ENCODE assay signal across 19 mouse cellular contexts in genomic region chr3:138544117-138544516, GRCm38 (mm10). TPM values are rescaled to one million over a fixed set of nuclear protein-coding genes. Genes with fewer than 3 reads are reported as not detected.
DNase-seq lines count a peak whose midpoint lies in the region; ATAC-seq and TF ChIP-seq lines count a peak whose summit lies in the region.
"Had no signal": no experiment of that assay in that cellular context is flagged by ENCODE, and none has a peak within 500 bp of the region (broad histone marks: within the 10 kb centered on the region; RNA-seq: fewer than 3 reads in every experiment).

No protein-coding gene starts in this region.

- TF ChIP-seq EP300 in CH12.LX (IDR thresholded peaks at IDR 0.05; ENCODE audit: low read length): no peak

- no peak overlapping the region for H3K27ac ChIP-seq in hindbrain, embryonic 16.5 days (ENCODE audit: low read depth, low read length)
- no peak overlapping the region for H3K27ac ChIP-seq in hindbrain, embryonic 12.5 days
- 0 out of 2 replicates have a peak overlapping the region, but pooled peaks have one; percentile 5 for H3K27ac ChIP-seq in CH12.LX (ENCODE audit: insufficient read depth, low read depth)
- H3K27ac ChIP-seq: embryonic facial prominence, embryonic 10.5 days; embryonic facial prominence, embryonic 12.5 days had no signal

- 74% methylated on average over 4 of the region's 4 CpGs for WGBS in hindbrain, embryonic 16.5 days
- 82% methylated on average over 4 of the region's 4 CpGs for WGBS in hindbrain, embryonic 12.5 days

- no peak overlapping the region for H3K4me3 ChIP-seq in hindbrain, embryonic 16.5 days (ENCODE audit: low read length)
- H3K4me3 ChIP-seq in hindbrain, embryonic 12.5 days: no peak overlapping the region
- H3K4me3 ChIP-seq in CH12.LX (replicated peaks in 1 of 3; ENCODE audit: low read depth in 2 of 3, low read length in 2 of 3, poor library complexity in 1 of 3) (no peak overlapping the region), myocyte (no peak overlapping the region)
- H3K4me3 ChIP-seq: embryonic facial prominence, embryonic 10.5 days; embryonic facial prominence, embryonic 12.5 days had no signal

- TF ChIP-seq POLR2A in CH12.LX (IDR thresholded peaks at IDR 0.05; ENCODE audit: low read depth, low read length): no peak
- TF ChIP-seq POLR2A in myocyte (IDR thresholded peaks at IDR 0.05; ENCODE audit: insufficient read length, low read depth): no peak

- no peak for TF ChIP-seq RAD21 in CH12.LX (IDR thresholded peaks at IDR 0.05; ENCODE audit: low read depth, low read length)

- H3K9ac ChIP-seq in hindbrain, embryonic 16.5 days (ENCODE audit: low read depth, low read length): no peak overlapping the region
- H3K9ac ChIP-seq in hindbrain, embryonic 12.5 days: no peak overlapping the region
- no peak overlapping the region; the same call in 1 of the 2 replicates for H3K9ac ChIP-seq in CH12.LX (ENCODE audit: insufficient read depth, low read depth)
- H3K9ac ChIP-seq: embryonic facial prominence, embryonic 12.5 days had no signal

- no peak for DNase-seq in CH12.LX (ENCODE audit: extremely low read depth)
- no peak for DNase-seq in testis, postnatal 14 days (ENCODE audit: low spot score)
- DNase-seq: adrenal gland, adult 8-10 months; adrenal gland, postnatal 14 days; cerebellum, adult 11-12 months; cerebellum, adult 2 months; cerebellum, adult 9-10 months; cerebellum, postnatal 10 days; cerebellum, postnatal 25 days had no signal

- H3K27me3 ChIP-seq in hindbrain, embryonic 16.5 days (replicated peaks; ENCODE audit: control insufficient read depth, insufficient read depth, low read length): no peaks in the 10 kb centered on the region
- no peaks in the 10 kb centered on the region for H3K27me3 ChIP-seq in hindbrain, embryonic 12.5 days
- H3K27me3 ChIP-seq in CH12.LX (replicated peaks) (no peaks in the 10 kb centered on the region), myocyte (ENCODE audit: control insufficient read depth, insufficient read depth, insufficient read length) (no peaks in the 10 kb centered on the region)
- H3K27me3 ChIP-seq: embryonic facial prominence, embryonic 12.5 days; Patski had no signal

- H3K9me3 ChIP-seq in hindbrain, embryonic 16.5 days (ENCODE audit: control insufficient read depth, low read length): no peaks in the 10 kb centered on the region
- no peaks in the 10 kb centered on the region for H3K9me3 ChIP-seq in hindbrain, embryonic 12.5 days (replicated peaks)
- H3K9me3 ChIP-seq in CH12.LX (replicated peaks; ENCODE audit: low read length): no peaks in the 10 kb centered on the region
- H3K9me3 ChIP-seq: embryonic facial prominence, embryonic 10.5 days; embryonic facial prominence, embryonic 12.5 days; G1E had no signal

- dilution Hi-C loops in CH12.LX (cut with MboI; ENCODE audit: extremely low pct_ligation_motif_present, extremely low pct_unique_long_range_greater_than_20kb, low sequenced_read_pairs): no loop called here

- H3K36me3 ChIP-seq in hindbrain, embryonic 16.5 days (ENCODE audit: control insufficient read depth, insufficient read depth, low read length): no peaks in the 10 kb centered on the region
- no peaks in the 10 kb centered on the region for H3K36me3 ChIP-seq in hindbrain, embryonic 12.5 days
- H3K36me3 ChIP-seq in CH12.LX (replicated peaks in 1 of 2; ENCODE audit: control insufficient read depth in 1 of 2, insufficient read depth in 1 of 2, low read length in 1 of 2) (peaks cover 9 to 67% of the 10 kb centered on the region in 2 experiments), myocyte (ENCODE audit: control insufficient read depth, insufficient read depth) (peaks cover under 1% of the 10 kb centered on the region)
- H3K36me3 ChIP-seq: embryonic facial prominence, embryonic 12.5 days had no signal

- no peak overlapping the region for H3K4me2 ChIP-seq in hindbrain, embryonic 16.5 days (ENCODE audit: low read length)
- no peak overlapping the region for H3K4me2 ChIP-seq in hindbrain, embryonic 12.5 days (replicated peaks)
- H3K4me2 ChIP-seq in CH12.LX (ENCODE audit: insufficient read depth, low read depth, poor library complexity, severe bottlenecking): peak overlapping the region; percentile 37; the same call in 1 of the 2 replicates
- peak overlapping the region; percentile 54 for H3K4me2 ChIP-seq in myocyte (ENCODE audit: low read depth)
- H3K4me2 ChIP-seq: embryonic facial prominence, embryonic 12.5 days had no signal

- in situ Hi-C loops in CH12.LX (cut with MboI; ENCODE audit: low pct_ligation_motif_present, low pct_unique_long_range_greater_than_20kb, low sequenced_read_pairs): no loop called here

- no peak for TF ChIP-seq CTCF in CH12.LX (conservative IDR thresholded peaks at IDR 0.05 in 1 of 2, IDR thresholded peaks at IDR 0.05 in 1 of 2; ENCODE audit: low read depth in 2 of 2, low read length in 2 of 2)

- no peak overlapping the region for H3ac ChIP-seq in myocyte (ENCODE audit: control insufficient read depth, insufficient read length)

- H3K79me2 ChIP-seq in CH12.LX (replicated peaks; ENCODE audit: control insufficient read depth, extremely low read depth, insufficient read depth, poor library complexity, severe bottlenecking): peaks cover 88% of the 10 kb centered on the region
- H3K79me2 ChIP-seq in myocyte (ENCODE audit: control insufficient read depth, insufficient read depth): peaks cover 98% of the 10 kb centered on the region

- H3K4me1 ChIP-seq in hindbrain, embryonic 16.5 days (ENCODE audit: control insufficient read depth, insufficient read depth, low read depth, low read length): no peaks in the 10 kb centered on the region
- H3K4me1 ChIP-seq in hindbrain, embryonic 12.5 days: no peaks in the 10 kb centered on the region; the same call in 1 of the 2 replicates
- peaks cover 20 to 74% of the 10 kb centered on the region in 2 experiments for H3K4me1 ChIP-seq in CH12.LX (ENCODE audit: control insufficient read depth in 1 of 2, insufficient read depth in 2 of 2)

- ATAC-seq in hindbrain, embryonic 16.5 days: peak; percentile 24; the same call in 1 of the 2 replicates
- no peak for ATAC-seq in hindbrain, embryonic 12.5 days (ENCODE audit: low FRiP score)
- ATAC-seq: activated CD4-positive, CD25-positive, alpha-beta regulatory T cell, adult 4 months; forebrain, embryonic 14.5 days; forebrain, embryonic 16.5 days; Patski had no signal

TF ChIP-seq in CH12.LX, 34 proteins besides CTCF, POLR2A, EP300 and RAD21:
- TF ChIP-seq MEF2A (IDR thresholded peaks at IDR 0.05; ENCODE audit: borderline replicate concordance, low read depth, low read length): no peak
- TF ChIP-seq USF1 (IDR thresholded peaks at IDR 0.05; ENCODE audit: low read depth, low read length): no peak
- no peak for TF ChIP-seq HCFC1 (IDR thresholded peaks at IDR 0.05; ENCODE audit: low read depth, low read length)
- TF ChIP-seq ZKSCAN1 (IDR thresholded peaks at IDR 0.05; ENCODE audit: borderline replicate concordance, low read depth, low read length): no peak
- TF ChIP-seq TCF12 (IDR thresholded peaks at IDR 0.05; ENCODE audit: low read depth, low read length): no peak

TF ChIP-seq in myocyte, 11 proteins besides CTCF, POLR2A, EP300 and RAD21:
- TF ChIP-seq REST (IDR thresholded peaks at IDR 0.05; ENCODE audit: insufficient read depth, insufficient read length): no peak
TF ChIP-seq in myocyte: peak in this region for 0.

RNA-seq across cellular contexts. Expression of gene Eif4e, which starts 18.1 kb away (rescaled TPM):
- polyA plus RNA-seq in hindbrain, embryonic 16.5 days (2015; fragmentation: Nextera tagmentation; extraction: Ambion mirVana): 315 and 352 TPM in 2 replicates
- polyA plus RNA-seq in hindbrain, embryonic 12.5 days (2016; fragmentation: Nextera tagmentation; extraction: Ambion mirVana): 300 and 313 TPM in 2 replicates
- total RNA-seq in CH12.LX (2012; rRNA removed): 490 and 629 TPM in 2 replicates
- 590 and 677 TPM in 2 replicates for total RNA-seq in CH12.LX (2014; rRNA removed)
- polyA plus RNA-seq in CH12.LX (2012; ENCODE audit: insufficient read length, low read depth): 850 and 889 TPM in 2 replicates
- polyA plus RNA-seq in myocyte (2012; fragmentation: generic; extraction: Trizol): 136 TPM

RNA-seq across cellular contexts. Expression of gene Metap1, which starts 54.8 kb away (rescaled TPM):
- 45.7 and 47.5 TPM in 2 replicates for polyA plus RNA-seq in hindbrain, embryonic 16.5 days (2015; fragmentation: Nextera tagmentation; extraction: Ambion mirVana)
- polyA plus RNA-seq in hindbrain, embryonic 12.5 days (2016; fragmentation: Nextera tagmentation; extraction: Ambion mirVana): 46.4 and 47.5 TPM in 2 replicates
- 77.9 and 97.6 TPM in 2 replicates for total RNA-seq in CH12.LX (2012; rRNA removed)
- total RNA-seq in CH12.LX (2014; rRNA removed): 163 and 183 TPM in 2 replicates
- 143 and 154 TPM in 2 replicates for polyA plus RNA-seq in CH12.LX (2012; ENCODE audit: insufficient read length, low read depth)
- 29.0 TPM for polyA plus RNA-seq in myocyte (2012; fragmentation: generic; extraction: Trizol)

Comparison
In these comparisons a context has a peak if more than half of its experiments do, and no peak if none do; other contexts are left out.
1. H3K4me2 ChIP-seq: peak in CH12.LX (single experiment) and myocyte (single experiment); none in hindbrain, embryonic 16.5 days (single experiment) and hindbrain, embryonic 12.5 days (single experiment).